Mouse (Mus musculus): ENCODE results near the gene Tnrc6c.

The Tnrc6c gene

DNA sequence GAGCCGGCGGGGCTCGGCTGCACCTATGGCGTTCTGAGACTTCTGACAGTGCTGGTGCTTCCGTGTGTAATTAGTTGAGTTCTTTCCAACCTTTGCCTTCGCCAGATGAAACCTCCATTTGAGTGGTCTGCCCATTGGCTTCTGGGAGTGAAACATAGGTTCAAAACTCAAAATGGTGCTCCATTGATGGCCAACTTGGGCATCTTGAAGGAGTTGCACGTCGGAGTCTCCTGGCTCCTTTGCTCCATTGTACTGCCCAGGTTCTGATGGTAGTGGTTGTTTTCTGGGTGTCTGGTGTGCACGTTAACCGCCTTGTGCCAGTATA is 1.9 kb downstream of the Tnrc6c start:
- TF ChIP-seq NANOG (IDR thresholded peaks at IDR 0.05; ENCODE audit: borderline replicate concordance, low read length) (no peak), POU5F1 (IDR thresholded peaks at IDR 0.05; ENCODE audit: borderline replicate concordance, low read length) (no peak), CTCF (conservative IDR thresholded peaks at IDR 0.05; ENCODE audit: low read length) (no peak)
- Histone ChIP-seq H3K4me3 (replicated peaks; ENCODE audit: low read length) (peak overlapping the region; percentile 89), H3K4me1 (replicated peaks; ENCODE audit: low read depth, low read length) (peaks cover 60% of the 10 kb centered on the region), H3K36me3 (ENCODE audit: insufficient read depth, low read length) (0 out of 2 replicates have a peak, but pooled peaks cover 8% of the 10 kb centered on the region), H3K27me3 (ENCODE audit: insufficient read depth, low read length) (peaks cover 24% of the 10 kb centered on the region), H3K9me3 (ENCODE audit: low read length) (no peaks in the 10 kb centered on the region)

DNA sequence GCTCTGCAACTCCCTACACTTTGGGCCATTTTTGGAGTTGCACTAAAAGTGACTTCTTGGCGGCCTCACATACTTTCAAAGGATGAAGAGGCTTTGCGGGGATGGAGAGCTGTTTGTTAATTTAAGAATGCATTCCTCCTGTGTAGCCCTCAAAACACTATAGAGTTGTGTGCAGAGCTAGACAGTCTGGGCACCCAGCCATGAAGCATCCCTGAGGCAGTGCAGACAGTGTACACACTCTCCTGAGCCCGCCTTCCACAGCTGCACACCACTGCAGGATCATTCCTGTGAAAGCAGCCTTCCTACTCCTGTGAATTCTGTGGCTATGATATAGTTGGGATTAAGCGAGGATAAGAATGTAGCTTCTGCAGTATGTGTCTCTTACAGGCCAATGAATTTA is 4.9 kb downstream of the Tnrc6c start:
- TF ChIP-seq NANOG (IDR thresholded peaks at IDR 0.05; ENCODE audit: borderline replicate concordance, low read length) (no peak), POU5F1 (IDR thresholded peaks at IDR 0.05; ENCODE audit: borderline replicate concordance, low read length) (no peak), CTCF (conservative IDR thresholded peaks at IDR 0.05; ENCODE audit: low read length) (no peak)
- H3K36me3 ChIP-seq (ENCODE audit: insufficient read depth, low read length), result peaks cover 13% of the 10 kb centered on the region; the same call in 1 of the 2 replicates

DNA sequence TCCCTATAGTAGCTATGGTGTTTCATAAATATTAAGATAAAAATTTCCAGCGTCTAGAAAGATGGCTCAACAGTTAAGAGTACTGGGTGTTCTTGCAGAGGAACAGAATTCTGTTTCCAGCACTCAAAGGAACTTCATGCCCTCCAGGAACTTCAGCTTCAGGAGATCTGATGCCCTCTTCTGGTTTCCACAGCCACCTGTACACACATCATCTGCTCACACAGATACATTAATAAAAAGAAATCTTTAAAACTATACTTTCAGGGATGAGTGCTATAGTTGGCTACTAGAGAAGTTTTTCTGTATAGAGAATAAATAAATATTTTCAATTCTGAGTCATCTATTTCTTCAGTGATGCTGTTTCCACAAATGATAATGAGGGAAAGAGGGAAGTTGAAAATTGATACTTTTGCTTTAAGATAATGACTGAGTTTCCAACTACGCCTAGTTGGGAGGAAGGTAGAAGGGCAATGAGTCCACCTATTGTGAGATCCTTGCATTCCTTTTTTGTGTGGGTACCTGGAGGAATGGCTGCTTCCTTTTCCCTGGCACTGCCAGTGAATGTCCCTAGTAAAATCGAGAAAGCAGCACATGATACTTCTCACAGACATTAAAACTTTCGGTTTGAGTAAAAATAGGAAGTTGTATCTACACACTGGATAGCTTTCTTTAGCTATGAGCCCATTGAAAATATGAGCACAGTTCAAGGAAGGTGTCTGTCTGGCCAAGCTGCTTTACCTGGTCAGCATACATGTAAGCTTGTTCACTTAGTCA is 9.1 kb downstream of the Tnrc6c start:
- no peak for TF ChIP-seq POU5F1 (IDR thresholded peaks at IDR 0.05; ENCODE audit: borderline replicate concordance, low read length)
- TF ChIP-seq CTCF (conservative IDR thresholded peaks at IDR 0.05; ENCODE audit: low read length), result no peak
- no peak for TF ChIP-seq NANOG (IDR thresholded peaks at IDR 0.05; ENCODE audit: borderline replicate concordance, low read length)

More for the DNA sequence above, 4.9 kb downstream of the Tnrc6c start:
- H3K27me3 ChIP-seq (ENCODE audit: insufficient read depth, low read length), result peaks cover 6% of the 10 kb centered on the region
- H3K4me1 ChIP-seq (replicated peaks; ENCODE audit: low read depth, low read length), result peaks cover 41% of the 10 kb centered on the region
- H3K4me3 ChIP-seq (replicated peaks; ENCODE audit: low read length), result no peak overlapping the region
- H3K9me3 ChIP-seq (ENCODE audit: low read length), result no peaks in the 10 kb centered on the region; the same call in 1 of the 2 replicates

DNA sequence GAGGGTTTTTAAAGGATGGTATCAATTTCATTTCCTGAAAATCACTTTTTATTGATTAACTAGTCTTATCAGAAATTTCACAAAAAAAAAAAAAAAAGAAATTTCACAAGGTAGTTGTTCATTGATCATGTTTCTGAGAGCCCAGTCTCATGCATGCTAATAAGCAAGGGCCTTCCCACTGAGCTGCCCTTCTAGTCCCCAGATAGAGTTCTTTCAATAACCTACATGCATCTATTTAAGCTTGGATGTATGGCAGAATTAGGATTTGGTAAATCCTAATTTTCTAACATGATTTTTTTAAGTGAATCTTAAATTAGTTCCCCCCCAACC is 9.7 kb downstream of the Tnrc6c start:
- peaks cover 13% of the 10 kb centered on the region; the same call in 1 of the 2 replicates for H3K36me3 ChIP-seq (ENCODE audit: insufficient read depth, low read length)
- H3K27me3 ChIP-seq (ENCODE audit: insufficient read depth, low read length), result no peaks in the 10 kb centered on the region
- peaks cover 47% of the 10 kb centered on the region for H3K4me1 ChIP-seq (replicated peaks; ENCODE audit: low read depth, low read length)
- H3K4me3 ChIP-seq (replicated peaks; ENCODE audit: low read length), result no peak overlapping the region
- H3K9me3 ChIP-seq (ENCODE audit: low read length), result peaks cover 5% of the 10 kb centered on the region; the same call in 1 of the 2 replicates
- TF ChIP-seq POU5F1 (IDR thresholded peaks at IDR 0.05; ENCODE audit: borderline replicate concordance, low read length) (no peak), NANOG (IDR thresholded peaks at IDR 0.05; ENCODE audit: borderline replicate concordance, low read length) (no peak), CTCF (conservative IDR thresholded peaks at IDR 0.05; ENCODE audit: low read length) (no peak)

More for the DNA sequence above, 9.1 kb downstream of the Tnrc6c start:
- peaks cover 5% of the 10 kb centered on the region; the same call in 1 of the 2 replicates for H3K9me3 ChIP-seq (ENCODE audit: low read length)
- H3K36me3 ChIP-seq (ENCODE audit: insufficient read depth, low read length), result peaks cover 13% of the 10 kb centered on the region; the same call in 1 of the 2 replicates
- H3K4me1 ChIP-seq (replicated peaks; ENCODE audit: low read depth, low read length), result peaks cover 51% of the 10 kb centered on the region
- no peak overlapping the region for H3K4me3 ChIP-seq (replicated peaks; ENCODE audit: low read length)
- H3K27me3 ChIP-seq (ENCODE audit: insufficient read depth, low read length), result no peaks in the 10 kb centered on the region

DNA sequence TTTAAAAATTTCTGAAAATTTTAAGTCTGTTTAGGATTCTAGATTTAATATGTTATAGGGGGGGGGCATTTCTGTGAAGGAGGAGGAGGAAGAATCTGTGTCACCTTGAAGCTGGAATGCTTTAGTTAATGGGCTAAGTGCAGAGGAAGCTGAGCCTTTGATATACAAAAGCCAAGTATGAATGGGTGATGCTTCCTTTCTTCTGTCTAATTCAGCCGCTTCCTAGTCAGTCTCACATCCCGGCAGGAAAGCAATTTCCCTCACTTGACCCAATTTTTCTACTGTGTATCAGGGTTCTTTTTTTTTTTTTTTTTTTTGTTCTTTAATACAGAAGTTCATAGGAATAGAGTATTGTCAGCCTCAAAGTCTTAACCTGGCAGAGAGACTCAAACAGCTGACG is 11.1 kb downstream of the Tnrc6c start:
- Histone ChIP-seq H3K4me1 (replicated peaks; ENCODE audit: low read depth, low read length) (peaks cover 42% of the 10 kb centered on the region), H3K27me3 (ENCODE audit: insufficient read depth, low read length) (no peaks in the 10 kb centered on the region), H3K4me3 (replicated peaks; ENCODE audit: low read length) (no peak overlapping the region), H3K9me3 (ENCODE audit: low read length) (peaks cover 5% of the 10 kb centered on the region; the same call in 1 of the 2 replicates), H3K36me3 (ENCODE audit: insufficient read depth, low read length) (peaks cover 7% of the 10 kb centered on the region; the same call in 1 of the 2 replicates)
- TF ChIP-seq CTCF (conservative IDR thresholded peaks at IDR 0.05; ENCODE audit: low read length) (no peak), NANOG (IDR thresholded peaks at IDR 0.05; ENCODE audit: borderline replicate concordance, low read length) (peak; percentile 98)

DNA sequence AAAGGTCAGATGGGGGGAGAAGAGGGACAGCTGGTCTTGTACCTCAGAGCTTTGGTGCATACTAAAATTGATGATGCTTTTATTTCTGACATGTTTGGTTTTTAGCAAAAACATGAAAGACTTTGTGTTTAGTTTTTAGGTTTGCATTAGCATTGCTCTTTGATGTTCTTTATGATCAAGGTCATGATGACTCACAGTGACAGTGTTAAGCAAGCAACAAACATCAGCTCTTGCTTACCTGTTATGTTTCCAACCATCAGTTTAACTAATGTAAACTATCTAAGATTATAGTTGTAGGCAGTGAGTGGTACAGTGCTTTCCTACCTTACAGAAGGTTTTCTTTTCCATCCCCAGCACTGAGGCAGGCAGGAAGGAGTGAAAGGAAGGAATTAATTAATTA is 12.5 kb downstream of the Tnrc6c start:
- TF ChIP-seq POU5F1 (IDR thresholded peaks at IDR 0.05; ENCODE audit: borderline replicate concordance, low read length) (no peak), CTCF (conservative IDR thresholded peaks at IDR 0.05; ENCODE audit: low read length) (no peak), NANOG (IDR thresholded peaks at IDR 0.05; ENCODE audit: borderline replicate concordance, low read length) (no peak)
- peaks cover 5% of the 10 kb centered on the region; the same call in 1 of the 2 replicates for H3K9me3 ChIP-seq (ENCODE audit: low read length)
- H3K27me3 ChIP-seq (ENCODE audit: insufficient read depth, low read length), result no peaks in the 10 kb centered on the region
- peaks cover 52% of the 10 kb centered on the region for H3K4me1 ChIP-seq (replicated peaks; ENCODE audit: low read depth, low read length)
- no peaks in the 10 kb centered on the region for H3K36me3 ChIP-seq (ENCODE audit: insufficient read depth, low read length)
- no peak overlapping the region for H3K4me3 ChIP-seq (replicated peaks; ENCODE audit: low read length)

DNA sequence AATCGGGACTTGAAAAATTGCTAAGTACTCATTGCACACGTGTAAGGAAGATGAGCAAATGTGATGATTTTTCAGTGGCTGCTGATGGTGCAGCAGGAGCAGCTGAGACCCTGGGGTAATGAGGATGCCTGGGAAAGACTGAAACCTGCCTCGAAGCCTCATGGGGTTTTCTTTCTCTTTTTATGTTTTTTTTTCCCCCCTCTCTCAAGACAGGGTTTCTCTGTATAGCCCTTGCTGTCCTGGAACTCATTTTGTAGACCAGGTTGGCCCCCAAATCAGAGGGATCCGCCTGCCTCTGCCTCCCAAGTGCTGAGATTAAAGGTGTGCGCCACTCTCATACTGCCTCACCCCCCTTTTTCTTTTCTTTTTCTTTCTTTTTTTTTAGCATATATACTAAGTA is 13.1 kb downstream of the Tnrc6c start:
- H3K36me3 ChIP-seq (ENCODE audit: insufficient read depth, low read length), result no peaks in the 10 kb centered on the region
- H3K4me3 ChIP-seq (replicated peaks; ENCODE audit: low read length), result no peak overlapping the region
- H3K27me3 ChIP-seq (ENCODE audit: insufficient read depth, low read length), result no peaks in the 10 kb centered on the region
- H3K9me3 ChIP-seq (ENCODE audit: low read length), result 0 out of 2 replicates have a peak, but pooled peaks cover 5% of the 10 kb centered on the region
- TF ChIP-seq POU5F1 (IDR thresholded peaks at IDR 0.05; ENCODE audit: borderline replicate concordance, low read length) (no peak), CTCF (conservative IDR thresholded peaks at IDR 0.05; ENCODE audit: low read length) (no peak), NANOG (IDR thresholded peaks at IDR 0.05; ENCODE audit: borderline replicate concordance, low read length) (no peak)
- H3K4me1 ChIP-seq (replicated peaks; ENCODE audit: low read depth, low read length), result peaks cover 54% of the 10 kb centered on the region

DNA sequence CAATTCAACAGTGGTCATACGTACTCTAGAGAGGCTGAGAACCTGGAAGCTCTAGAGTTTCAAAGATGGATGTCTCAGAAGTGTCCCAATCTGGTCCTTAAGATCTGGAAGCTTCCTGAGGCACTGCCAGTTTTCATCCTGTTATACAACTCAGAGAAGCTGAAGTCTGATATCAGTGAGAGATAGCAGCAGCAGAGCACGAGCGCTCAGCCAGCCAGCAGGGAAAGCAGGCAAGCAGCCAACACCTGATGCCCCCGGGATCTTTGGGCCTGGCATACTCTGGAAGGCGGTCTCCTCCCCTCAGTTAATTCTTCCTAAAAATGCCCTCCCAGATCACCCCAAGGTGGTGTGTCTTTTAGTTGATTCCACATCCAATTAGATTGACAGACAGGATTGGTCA is 13.7 kb downstream of the Tnrc6c start:
- no peak overlapping the region for H3K4me3 ChIP-seq (replicated peaks; ENCODE audit: low read length)
- H3K36me3 ChIP-seq (ENCODE audit: insufficient read depth, low read length), result peaks cover under 1% of the 10 kb centered on the region; the same call in 1 of the 2 replicates
- TF ChIP-seq CTCF (conservative IDR thresholded peaks at IDR 0.05; ENCODE audit: low read length) (no peak), POU5F1 (IDR thresholded peaks at IDR 0.05; ENCODE audit: borderline replicate concordance, low read length) (no peak), NANOG (IDR thresholded peaks at IDR 0.05; ENCODE audit: borderline replicate concordance, low read length) (no peak)
- H3K4me1 ChIP-seq (replicated peaks; ENCODE audit: low read depth, low read length), result peaks cover 55% of the 10 kb centered on the region
- H3K27me3 ChIP-seq (ENCODE audit: insufficient read depth, low read length), result no peaks in the 10 kb centered on the region
- 0 out of 2 replicates have a peak, but pooled peaks cover 5% of the 10 kb centered on the region for H3K9me3 ChIP-seq (ENCODE audit: low read length)
